Mouse (Mus musculus): ENCODE results near the gene 4931440F15Rik. TPM values are rescaled to one million over a fixed set of nuclear protein-coding genes. Genes with fewer than 3 reads are reported as not detected.
"Not testable (repeated sequence)": the region's sequence is repeated elsewhere in the genome, so short reads cannot be mapped to it uniquely, and the experiment has no call there.

The 4931440F15Rik gene
- total RNA-seq (2021), result 0.53 and 0.56 TPM in 2 replicates
- long read RNA-seq, experiment 1, result 0 reads
- long read RNA-seq, experiment 2, result 0 reads

- DNase-seq, result not testable (repeated sequence)
Observed at GRCm38 (mm10) chr11:29825271-29825718, at the start of gene 4931440F15Rik. TSS of gene 4931440F15Rik (minus strand) at chr11:29825668.

GRCm38 (mm10) chr11:29874781-29875180, 49.3 kb upstream of the 4931440F15Rik start:
- DNase-seq, result not testable (repeated sequence)

- no peak for DNase-seq
Observed at GRCm38 (mm10) chr11:29870174-29870573, 44.7 kb upstream of the 4931440F15Rik start.

GRCm38 (mm10) chr11:29864269-29864668, 38.8 kb upstream of the 4931440F15Rik start:
- no peak for DNase-seq

GRCm38 (mm10) chr11:29861750-29862397, 36.4 kb upstream of the 4931440F15Rik start:
- peak; percentile 25 for DNase-seq

GRCm38 (mm10) chr11:29861040-29861439, 35.6 kb upstream of the 4931440F15Rik start:
- DNase-seq, result no peak

- DNase-seq, result no peak
Observed at GRCm38 (mm10) chr11:29840606-29841227, 15.2 kb upstream of the 4931440F15Rik start.

GRCm38 (mm10) chr11:29839781-29840180, 14.3 kb upstream of the 4931440F15Rik start:
- DNase-seq, result peak; percentile 39

- no peak for DNase-seq
Observed at GRCm38 (mm10) chr11:29837066-29837465, 11.6 kb upstream of the 4931440F15Rik start.

GRCm38 (mm10) chr11:29827729-29828128, 2.3 kb upstream of the 4931440F15Rik start:
- DNase-seq, result no peak

- no peak for DNase-seq
Observed at GRCm38 (mm10) chr11:29826001-29826400, 533 bp upstream of the 4931440F15Rik start.

- not testable (repeated sequence) for DNase-seq
Observed at GRCm38 (mm10) chr11:29824474-29825270, 796 bp downstream of the 4931440F15Rik start.

- DNase-seq, result no peak
Observed at GRCm38 (mm10) chr11:29823141-29823540, 2.3 kb downstream of the 4931440F15Rik start.

- DNase-seq, result no peak
Observed at GRCm38 (mm10) chr11:29815670-29816069, 9.8 kb downstream of the 4931440F15Rik start.

- DNase-seq, result no peak
Observed at GRCm38 (mm10) chr11:29815261-29815660, 10.2 kb downstream of the 4931440F15Rik start.

GRCm38 (mm10) chr11:29813267-29813666, 12.2 kb downstream of the 4931440F15Rik start:
- no peak for DNase-seq

GRCm38 (mm10) chr11:29812475-29812874, 13.0 kb downstream of the 4931440F15Rik start:
- DNase-seq, result no peak

- no peak for DNase-seq
Observed at GRCm38 (mm10) chr11:29810324-29810723, 15.1 kb downstream of the 4931440F15Rik start.

GRCm38 (mm10) chr11:29808981-29809589, 16.4 kb downstream of the 4931440F15Rik start:
- no peak for DNase-seq

- peak; percentile 49 for DNase-seq
Observed at GRCm38 (mm10) chr11:29808173-29808980, 17.1 kb downstream of the 4931440F15Rik start.

- no peak for DNase-seq
Observed at GRCm38 (mm10) chr11:29807325-29807724, 18.1 kb downstream of the 4931440F15Rik start.
